Mouse (Mus musculus): ENCODE measurements at regions not wholly inside any gene's neighbourhood (a gene's known extent, or its start where the extent isn't known, plus 50 kb on each side); places are given as distances from the start of the nearest gene placed in this dataset.

DNA sequence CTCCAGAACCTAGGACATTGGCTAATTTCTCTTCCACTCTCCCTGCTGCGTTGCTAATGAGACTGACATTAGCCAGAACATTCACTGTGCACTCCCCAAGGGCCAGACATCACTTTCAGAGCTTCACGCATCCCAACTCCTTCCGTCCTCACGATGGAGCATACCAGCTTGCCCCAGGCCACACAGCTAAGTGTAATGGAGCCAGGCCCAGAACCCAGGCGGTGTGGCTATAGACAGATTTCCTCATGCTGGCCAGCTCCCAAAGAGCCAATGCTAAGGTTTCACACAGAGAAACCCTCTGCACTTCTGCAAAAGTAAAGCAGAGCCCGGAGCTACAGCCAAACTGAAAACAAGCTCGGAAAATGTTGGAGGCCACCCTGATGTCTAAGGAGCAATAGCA, 139.1 kb downstream of the Vegfa start:
- no peak for DNase-seq (ENCODE audit: low read depth, low spot score)

DNA sequence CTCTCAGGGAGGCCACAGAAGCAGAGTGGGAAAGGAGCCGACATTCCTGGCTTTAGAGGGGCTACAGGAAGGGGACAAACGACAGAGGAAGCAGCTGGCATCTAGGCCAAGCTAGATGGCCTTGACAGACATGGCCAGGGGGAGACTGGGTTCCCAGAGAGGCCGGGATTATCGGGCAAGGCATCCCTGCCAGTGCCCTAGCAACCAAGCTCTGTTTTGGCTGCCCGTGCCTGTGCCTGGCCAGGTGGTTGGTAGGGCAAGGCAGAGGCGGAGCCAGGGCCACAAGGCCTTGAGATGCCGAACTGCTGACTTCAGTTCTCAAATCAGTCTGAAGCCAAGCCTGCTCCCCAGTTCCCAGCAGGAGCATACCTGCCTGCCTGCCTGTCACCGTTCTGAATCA, 142.7 kb downstream of the Vegfa start:
- DNase-seq (ENCODE audit: low read depth, low spot score) = no peak

DNA sequence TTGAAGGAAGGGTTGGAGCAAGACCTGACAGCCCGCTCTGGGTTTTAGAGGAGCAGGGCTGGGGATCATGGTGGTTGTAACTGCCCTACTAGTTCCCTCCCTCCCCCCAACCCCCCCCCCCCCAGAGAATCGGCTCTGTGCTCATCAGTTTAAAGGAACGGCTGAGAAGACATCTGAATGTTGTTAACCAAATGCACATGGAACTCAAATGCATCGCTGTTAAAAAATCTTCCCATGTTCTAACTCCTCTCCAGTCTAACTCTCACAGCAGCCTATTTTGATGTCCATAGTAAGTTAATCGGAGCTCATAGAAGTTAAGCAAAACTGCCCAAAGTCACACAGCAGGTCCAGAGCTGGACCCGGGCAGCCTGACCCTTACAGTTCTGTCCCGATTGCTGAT, 143.1 kb downstream of the Vegfa start:
- DNase-seq (ENCODE audit: low read depth, low spot score) = no peak

DNA sequence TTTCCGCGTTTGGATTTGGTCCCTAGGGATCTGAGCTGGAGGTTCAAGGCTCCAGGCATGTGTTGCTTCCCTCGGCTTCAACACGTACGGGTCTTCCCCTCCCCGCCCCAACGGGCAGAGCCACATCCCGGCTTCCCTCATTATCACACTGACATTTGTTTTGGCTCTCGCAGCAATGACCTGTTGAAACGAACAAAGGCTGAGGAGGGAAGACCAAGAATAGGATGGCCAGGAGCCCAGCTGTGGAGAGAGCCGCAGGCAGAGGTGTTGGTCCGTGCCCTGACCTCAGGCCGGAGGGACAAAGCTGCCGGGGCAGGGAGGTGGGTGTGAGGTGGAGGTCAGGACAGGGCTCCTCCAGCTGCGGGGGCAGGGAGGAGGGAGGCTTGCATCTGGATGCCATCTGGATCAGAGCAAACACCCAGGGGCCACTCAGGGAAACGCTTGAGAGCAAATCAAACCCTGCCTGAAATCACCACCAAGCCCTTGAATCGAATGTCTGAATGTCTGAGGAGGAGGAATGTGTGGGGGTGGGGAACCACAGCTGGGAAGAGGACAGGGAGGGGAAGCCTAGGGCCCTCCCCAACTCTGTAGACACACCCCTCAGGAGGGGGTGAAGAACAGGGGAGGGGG, 145.6 kb downstream of the Vegfa start:
- DNase-seq (ENCODE audit: low read depth, low spot score) = no peak

DNA sequence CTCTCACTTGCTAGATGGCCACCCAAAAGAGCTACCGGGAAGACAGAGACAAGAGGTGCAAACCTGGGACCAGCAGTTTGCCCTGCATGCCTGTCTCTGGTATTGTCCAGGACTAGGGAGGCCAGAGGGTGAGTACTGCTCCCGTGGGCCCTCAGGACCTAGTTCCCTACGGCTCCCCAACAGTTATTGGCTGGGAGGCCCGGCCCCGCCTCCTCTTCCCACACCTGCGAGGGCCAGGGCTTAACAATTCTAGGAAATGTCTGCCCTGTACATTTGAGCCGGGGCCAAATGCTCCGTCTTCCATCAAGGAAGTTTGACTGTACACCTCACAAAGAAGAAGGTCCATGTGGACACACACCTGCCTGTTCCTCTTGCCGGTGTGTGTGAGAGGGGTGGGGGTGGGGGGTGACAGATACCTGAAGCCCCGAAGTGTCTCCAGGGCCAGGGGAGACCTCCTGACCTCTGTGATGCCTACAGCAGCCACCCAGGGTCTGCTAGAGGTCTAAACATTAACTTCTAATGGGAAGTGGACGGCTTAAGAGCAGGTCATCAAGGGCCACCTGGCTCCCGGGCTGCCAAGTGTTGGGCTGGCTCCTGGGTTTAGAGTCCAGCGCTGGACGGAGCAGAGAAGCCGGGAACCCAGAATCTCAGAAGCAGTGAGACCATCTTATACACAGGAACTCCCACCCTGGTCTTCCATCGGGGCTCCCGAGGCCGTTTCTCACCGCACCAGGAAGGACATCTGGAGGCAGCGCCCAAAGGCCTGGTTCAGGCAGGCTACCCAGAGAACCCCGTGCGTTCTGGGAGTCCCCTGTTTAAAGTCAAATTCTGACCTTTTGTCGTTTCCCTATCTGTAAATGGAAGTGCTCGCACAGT, 146.5 kb downstream of the Vegfa start:
- no peak for DNase-seq (ENCODE audit: low read depth, low spot score)

DNA sequence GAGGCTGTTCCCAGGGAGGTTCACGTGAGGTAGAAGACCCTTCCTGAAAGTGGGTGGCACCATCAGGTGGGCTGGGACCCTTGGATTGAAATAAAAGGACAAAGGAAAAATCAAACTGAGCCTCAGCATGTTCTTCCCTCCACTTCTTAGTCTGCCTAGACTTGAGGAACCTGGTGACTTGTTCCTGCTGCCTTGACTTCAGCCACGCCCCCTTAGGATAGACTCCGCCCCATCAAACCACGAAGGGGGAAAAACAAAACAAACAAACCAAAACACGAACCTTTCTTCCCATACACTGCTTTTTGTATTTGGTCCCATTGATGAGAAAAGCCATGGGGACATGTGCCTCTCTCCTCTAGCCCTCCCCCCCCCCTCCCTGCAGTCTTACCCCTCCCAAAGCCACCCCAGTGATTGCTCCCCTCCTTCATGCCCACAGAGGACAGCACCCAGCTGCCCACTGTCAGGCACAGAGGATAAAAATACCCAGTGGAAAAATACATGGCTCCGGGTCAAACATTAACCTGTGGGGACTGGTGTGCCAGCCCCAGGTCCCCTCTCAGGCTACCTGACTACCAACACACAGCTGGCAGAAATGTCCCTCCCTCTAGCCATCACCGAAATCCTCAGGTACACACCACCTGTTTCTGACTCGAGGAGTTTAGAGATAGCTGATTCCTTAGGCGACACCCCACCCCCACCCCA, 148.0 kb downstream of the Vegfa start:
- peak; percentile 7 for DNase-seq (ENCODE audit: low read depth, low spot score)

DNA sequence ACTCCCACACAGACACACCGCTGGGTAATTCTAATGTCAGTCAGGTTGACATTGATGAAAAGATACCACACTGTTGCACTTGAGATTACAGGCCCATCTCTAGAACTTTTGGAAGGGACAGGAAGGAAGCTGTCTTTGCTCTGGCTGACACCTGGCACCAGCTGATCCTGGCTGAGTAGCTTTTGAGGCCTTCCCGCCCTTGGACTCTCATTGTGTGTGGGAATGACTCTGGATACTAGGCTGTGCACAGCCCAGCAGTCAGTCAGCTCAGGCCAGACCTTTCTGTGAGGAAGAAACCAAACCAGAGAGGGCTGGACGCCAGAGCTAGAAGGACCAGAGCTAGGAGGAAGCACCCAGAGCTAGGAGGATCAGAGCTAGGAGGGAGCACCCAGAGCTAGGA, 149.0 kb upstream of the 1600014C23Rik start:
- DNase-seq (ENCODE audit: low read depth, low spot score) = no peak

DNA sequence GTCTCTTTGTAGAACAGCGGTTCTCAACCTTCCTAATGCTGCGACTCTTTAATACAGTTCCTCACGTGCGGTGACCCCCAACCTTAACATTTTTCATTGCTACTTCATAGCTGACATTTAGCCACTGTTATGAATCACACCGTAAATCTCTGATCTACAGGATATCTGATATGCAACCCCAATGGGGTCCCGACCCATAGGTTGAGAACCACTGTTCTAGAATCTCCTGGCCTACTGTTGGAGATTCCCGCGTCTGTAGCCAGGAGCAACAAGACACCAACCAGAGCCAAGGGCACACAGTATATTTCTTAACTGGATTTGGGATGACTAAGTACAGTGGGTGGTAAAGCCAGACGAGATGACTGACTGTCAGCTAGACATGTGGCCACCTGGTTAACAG, 147.6 kb upstream of the 1600014C23Rik start:
- DNase-seq (ENCODE audit: low read depth, low spot score) = no peak

DNA sequence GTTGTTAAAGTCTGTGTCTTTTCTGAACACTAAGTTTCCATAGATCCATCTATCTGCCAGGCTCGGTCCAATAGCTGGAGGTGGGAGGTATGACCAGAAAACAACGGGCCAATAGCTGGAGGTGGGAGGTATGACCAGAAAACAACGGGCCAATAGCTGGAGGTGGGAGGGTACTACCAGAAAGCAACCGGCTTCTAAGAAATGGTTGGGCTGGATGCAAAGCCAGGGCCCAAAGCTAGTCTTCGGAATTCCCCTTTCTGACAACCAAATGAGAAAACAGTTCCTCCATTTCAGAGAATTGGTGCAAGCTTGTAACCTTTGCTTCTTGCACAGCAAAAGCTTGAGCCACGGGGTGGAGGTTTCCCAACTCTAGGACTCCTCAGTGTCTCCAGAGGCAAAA, 147.1 kb upstream of the 1600014C23Rik start:
- peak; percentile 28 for DNase-seq (ENCODE audit: low read depth, low spot score)

DNA sequence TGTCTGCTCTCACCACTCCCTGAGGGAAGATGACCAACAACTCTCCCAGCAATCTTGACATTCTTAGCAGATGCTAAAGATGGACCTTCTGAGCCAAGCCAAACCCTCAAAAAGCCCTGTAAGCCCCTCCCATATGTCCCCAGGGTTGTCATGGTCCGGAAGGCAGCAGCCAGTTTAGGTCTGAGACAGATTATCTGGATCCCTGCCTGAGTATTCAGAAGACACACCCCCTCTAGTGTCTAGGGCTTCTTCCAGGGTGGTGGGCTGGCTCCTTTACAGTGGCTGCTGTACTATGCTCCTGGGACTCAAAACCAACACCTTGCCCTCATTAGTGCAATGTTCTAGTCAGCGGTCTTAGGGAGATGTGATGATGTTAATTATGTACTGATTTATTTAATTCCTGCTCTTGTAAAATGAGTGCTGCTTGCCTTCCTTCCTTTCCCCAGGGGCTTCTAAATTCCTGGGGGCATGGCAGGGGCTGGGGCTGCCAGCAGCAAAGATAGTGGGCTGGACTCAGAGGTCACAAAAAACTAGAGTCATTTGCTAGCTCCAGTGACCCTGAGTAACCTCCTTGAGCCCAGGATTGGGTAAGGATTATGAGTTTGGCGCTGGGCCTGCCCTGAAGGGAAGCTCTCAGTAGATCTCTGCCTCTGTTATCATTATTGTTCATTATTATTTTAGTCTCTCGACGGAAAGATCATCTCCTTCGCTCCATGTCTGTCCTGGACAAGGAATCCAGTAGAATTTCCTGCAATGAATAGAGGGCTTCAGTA, 146.0 kb upstream of the 1600014C23Rik start:
- no peak for DNase-seq (ENCODE audit: low read depth, low spot score)

DNA sequence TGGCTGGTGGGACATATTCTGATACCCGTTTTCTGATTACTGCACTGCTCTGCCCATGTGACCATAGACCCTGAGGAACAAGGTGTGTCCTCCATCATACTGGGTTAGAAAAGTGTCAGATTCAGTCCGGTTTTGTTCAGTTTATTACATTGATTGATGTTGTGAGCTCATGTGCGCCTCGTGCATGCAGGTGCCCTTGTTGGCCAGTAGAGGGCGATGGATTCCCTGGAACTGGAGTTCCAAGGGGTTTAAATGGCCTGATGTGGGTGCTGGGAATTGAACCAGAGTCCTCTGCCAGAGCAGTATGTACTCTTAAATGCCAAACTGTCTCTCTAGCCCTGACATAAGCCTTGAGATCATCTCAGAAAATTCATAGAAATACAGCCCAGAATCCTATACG, 144.8 kb upstream of the 1600014C23Rik start:
- DNase-seq (ENCODE audit: low read depth, low spot score) = no peak

DNA sequence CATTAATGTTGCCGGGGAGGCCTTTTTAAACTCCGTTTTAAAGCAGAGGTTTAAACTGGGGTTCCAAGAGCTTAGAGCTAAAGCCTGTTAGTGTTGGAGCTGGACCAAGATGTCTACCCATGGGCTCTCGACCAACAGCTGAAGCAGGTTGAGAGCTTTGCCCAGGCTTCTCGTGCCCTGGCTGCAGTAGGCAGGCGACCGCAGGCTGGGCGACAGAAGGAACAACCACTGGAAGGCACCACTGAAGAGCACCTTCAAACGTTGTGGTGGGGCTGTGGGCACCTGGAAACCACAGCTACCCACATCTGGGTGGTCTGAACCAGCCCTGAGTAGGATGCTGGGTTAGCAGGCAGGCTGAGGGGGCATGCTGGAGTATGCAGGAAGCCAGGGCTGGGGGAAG, 141.7 kb upstream of the 1600014C23Rik start:
- no peak for DNase-seq (ENCODE audit: low read depth, low spot score)

DNA sequence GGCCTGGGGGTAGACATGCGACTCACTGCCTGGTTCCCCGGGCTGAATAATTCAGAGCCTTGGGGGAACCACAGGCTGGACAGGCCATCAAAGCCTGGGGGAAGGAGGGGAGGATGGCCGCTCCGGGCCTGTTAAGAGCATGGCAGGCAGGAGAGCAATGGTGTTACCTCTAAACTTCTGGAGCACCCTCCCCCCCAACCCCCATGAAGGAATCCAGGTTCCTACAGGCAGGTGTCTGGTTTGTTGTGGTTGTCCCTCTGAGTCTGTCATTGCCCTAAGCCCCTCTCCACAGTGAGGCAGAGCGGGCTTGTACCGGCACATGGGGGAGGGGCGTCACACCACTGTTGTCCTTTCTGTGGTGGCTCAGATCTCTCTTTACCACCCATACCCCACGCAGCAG, 140.4 kb upstream of the 1600014C23Rik start:
- DNase-seq (ENCODE audit: low read depth, low spot score) = no peak

DNA sequence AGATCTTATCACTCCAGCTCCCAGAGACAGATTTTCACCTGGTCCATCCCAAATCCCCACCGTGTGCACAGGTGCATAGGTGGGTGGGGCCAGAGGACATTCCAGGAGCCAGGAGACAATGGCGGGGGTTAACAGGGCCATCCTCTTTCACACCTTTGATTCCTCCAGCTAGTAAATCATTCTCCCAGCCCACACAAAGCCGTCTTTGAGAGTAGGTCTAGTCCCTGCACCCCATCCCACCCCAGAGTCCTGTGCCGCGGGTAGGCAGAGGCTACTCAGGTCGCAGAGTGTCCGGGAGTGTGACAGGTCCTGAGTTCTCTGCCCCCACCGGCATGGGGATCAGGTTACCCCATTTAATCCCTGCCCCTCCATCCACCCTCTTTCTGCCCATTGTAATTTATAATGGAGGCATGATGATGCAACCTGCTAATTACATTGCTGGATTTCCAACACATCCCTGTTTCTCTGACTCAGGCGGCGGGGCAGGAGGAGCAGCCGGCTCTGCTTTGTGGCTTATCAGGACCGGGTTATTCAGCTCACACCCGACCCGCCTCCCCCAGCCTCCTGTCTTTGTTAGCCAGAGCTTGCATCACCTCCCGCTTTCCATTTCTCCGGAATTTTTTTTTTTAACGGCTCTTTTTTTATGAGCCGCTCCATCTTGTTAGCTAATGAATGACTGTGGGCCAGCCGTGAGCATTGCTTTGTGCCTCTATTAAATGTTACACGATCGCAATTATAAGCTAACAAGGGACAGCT, 139.7 kb upstream of the 1600014C23Rik start:
- no peak for DNase-seq (ENCODE audit: low read depth, low spot score)

DNA sequence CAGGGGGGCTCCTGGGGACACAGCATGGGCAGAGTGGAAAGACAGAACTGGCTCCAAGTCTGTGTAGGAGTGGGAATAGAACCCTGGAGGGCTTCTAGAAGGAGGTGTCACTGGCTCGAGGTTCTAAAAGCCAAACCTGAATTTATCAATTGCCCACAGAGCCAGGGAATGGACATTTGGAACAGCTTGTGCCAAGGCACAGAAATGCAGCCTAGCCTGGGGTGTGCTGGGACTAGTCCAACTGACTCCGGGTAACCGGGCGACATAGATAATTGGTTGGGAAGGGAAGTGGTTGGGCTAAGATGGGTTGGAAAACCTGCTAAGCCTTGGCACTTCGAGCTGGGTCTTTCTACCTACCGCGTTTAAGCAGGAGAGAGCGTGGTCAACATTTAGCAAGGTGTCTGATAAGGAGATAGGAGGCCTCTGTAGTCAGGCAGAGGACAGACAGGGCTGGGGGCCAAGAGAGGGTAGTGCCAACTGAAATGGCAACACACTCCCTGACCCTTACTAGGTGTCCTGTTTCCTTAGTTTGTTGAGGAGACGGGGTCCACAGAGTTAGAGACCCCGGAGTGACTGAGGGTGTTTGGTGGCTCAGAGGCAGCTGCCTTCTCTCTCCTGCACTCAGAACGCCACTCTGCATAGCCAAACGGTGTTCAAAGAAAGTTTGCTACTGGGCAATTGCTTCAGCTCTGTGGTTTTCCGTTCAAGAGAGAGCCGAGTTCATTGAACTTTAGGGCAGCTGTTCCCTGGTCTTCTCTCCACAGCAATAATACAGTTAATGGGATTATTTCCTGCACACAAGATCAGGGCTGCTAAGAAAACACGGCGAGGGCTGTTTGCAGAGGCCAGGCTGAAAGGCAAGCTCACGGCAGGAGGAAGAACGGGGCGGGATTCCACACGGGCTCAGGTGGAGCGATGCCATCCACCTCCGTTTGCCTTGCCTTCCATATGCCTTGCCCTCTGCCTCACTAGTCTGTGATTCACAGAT, 138.3 kb upstream of the 1600014C23Rik start:
- no peak for DNase-seq (ENCODE audit: low read depth, low spot score)

DNA sequence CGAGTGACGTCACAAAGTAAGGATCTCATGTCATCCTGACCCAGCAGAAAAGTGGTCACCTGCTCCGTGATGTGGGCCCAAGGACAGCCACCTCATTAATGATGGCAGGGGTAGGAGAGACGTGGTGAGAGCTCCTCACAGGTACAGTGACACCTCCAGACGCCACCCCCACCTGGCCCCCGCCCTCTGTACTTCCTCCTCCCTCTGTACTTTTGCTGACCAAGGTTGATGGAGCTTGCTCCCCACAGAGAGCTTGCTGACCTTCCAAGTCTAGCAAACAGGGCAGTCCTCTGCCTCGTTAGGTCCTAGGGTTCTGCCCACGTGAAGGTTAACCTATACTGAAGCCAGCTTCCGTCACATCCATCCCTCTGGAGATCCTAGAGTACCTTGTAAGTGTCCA, 137.4 kb upstream of the 1600014C23Rik start:
- no peak for DNase-seq (ENCODE audit: low read depth, low spot score)

DNA sequence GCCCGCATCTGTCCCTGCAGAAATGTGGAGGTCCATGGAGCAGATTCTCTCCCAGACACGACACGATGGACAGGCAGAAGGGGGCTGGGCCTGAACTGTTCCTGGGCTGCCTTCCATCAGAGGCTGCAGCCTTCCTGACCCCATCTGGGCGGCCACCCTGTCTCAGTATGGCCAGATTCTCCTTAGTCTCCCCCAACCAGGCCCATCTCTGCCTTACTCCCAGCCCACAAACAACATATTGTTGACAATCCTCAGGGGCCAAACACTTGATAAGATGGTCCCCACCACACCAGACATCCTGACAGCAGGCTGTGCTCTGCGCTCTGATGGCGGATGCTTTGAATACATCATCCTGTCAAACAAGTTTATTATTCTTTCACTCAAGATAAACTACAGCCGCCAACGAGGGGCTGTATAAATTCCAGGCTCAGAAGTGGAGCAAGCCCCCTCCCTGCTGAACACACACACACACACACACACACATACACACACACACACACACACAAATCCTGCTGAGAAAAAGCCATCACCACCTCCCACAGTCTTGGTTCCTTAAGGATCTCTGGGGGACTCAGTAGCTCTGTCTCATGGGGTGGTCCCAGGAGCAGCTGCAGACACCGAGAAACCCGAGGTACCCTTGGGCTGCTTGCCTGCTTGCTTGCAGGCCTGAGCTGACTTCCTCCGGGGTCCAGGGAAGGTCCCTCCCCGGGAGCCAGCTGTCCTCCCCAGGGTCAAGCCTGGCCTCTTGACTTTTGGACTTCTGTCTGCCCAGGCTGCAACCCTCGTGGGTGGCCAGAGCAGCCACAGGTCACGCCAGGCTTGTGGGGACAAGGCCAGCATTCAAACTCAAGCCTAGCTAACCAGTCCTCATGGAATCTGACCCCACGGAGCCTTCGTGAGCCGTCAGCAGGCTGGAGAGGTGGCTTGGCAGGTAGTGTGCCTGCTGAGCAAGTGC, 135.6 kb upstream of the 1600014C23Rik start:
- DNase-seq (ENCODE audit: low read depth, low spot score) = no peak

DNA sequence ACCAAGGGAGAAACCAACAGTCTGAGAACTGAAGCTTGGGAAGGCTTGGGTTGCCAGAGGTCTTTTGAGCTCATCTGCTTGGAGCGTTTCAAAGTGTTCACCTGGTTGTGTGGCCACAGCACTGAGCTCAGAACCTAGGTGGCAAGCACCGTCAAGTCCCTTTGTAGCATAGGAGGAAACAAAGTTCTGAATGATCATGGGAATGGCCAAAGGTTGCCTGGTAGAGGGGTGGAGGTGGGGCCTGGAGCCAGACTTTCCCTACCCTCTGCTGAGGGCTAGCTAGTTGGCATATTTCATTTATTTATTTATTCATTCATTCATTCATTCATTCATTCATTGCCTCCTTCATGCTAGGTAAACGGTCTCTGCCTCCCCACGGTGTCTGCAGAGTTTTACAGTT, 134.9 kb upstream of the 1600014C23Rik start:
- no peak for DNase-seq (ENCODE audit: low read depth, low spot score)

DNA sequence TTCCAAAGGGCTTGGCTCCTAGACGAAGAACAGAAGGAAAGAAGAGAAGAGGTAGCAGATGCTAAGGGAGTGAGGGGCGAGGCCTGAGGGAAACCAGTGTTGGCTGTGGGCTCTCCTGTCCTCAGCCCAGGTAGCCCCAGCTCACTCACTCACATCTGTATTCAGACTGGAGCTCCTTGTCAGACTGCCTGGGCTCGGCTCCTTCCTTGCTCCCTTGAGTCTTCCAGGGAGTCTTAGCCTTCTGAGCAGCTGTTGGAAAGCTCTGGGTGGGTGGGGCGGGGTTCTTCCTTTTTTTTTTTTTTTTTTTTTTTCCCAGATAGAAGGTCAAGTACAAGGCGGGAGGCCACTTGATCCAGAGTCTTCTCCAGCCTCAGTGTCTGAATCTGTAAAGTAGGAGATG, 134.1 kb upstream of the 1600014C23Rik start:
- no peak for DNase-seq (ENCODE audit: low read depth, low spot score)
